Mouse (Mus musculus): ENCODE data around the gene Hps4.

DNA sequence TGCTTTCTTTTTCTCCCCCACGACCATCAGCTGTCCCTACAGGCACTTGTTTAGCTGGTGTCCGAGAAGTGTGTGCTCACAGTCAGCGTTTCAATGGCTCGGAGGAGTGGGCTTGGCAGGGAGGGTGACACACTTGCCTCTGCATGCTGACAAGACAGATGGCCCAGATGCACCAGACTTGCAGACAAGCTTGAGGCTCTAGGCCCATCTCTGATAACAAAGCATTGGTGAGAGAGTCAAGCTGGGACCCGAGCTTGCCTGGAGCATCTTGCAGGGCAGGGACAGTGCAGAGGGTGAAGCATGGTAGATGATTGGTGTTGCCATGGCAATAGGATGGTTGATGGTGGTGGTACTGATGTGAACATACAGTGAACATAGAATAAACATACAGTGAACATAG, 66.4 kb downstream of the Hps4 start:
- TF ChIP-seq CTCF (IDR thresholded peaks at IDR 0.05; ENCODE audit: insufficient read depth, low read depth, low read length) (no peak), POLR2A (IDR thresholded peaks at IDR 0.05; ENCODE audit: insufficient read depth, low read depth, low read length) (no peak)

All from olfactory bulb, adult 2 months (tissue).